Mouse (Mus musculus) embryonic fibroblast, embryonic 13.5 days (primary cell): Measurements from ENCODE around the gene Acp5. TPM values are rescaled to one million over a fixed set of nuclear protein-coding genes. Genes with fewer than 3 reads are reported as not detected.
A peak's percentile ranks its signal among the peaks of the same experiment; 100 is the strongest.

ENCODE experiments used
- H3K27ac ChIP-seq: 2 replicates; pipeline ENCODE4 v1.5.1; 2012; ENCODE audit warnings: low read length, control low read depth, inconsistent platforms; ENCODE audit not compliant: insufficient read depth
- H3K4me1 ChIP-seq: 2 replicates; pipeline ENCODE4 v1.6.1; 2011; ENCODE audit warnings: low read length; ENCODE audit not compliant: control insufficient read depth, insufficient read depth
- H3K4me3 ChIP-seq: 2 replicates; pipeline ENCODE4 v1.5.1; 2011; ENCODE audit warnings: mild to moderate bottlenecking, control low read depth, low read length; ENCODE audit not compliant: insufficient read depth
- CTCF ChIP-seq: IDR thresholded peaks from 2 replicates; pipeline ENCODE4 v1.5.1; 2011; ENCODE audit warnings: mild to moderate bottlenecking, control low read depth, low read length, moderate library complexity, borderline replicate concordance; ENCODE audit not compliant: insufficient read depth
- POLR2A ChIP-seq: IDR thresholded peaks from 2 replicates; pipeline ENCODE4 v1.6.1; 2011; ENCODE audit warnings: low read depth, mild to moderate bottlenecking, control low read depth, low read length, moderate library complexity
- polyA plus RNA-seq: library from polyadenylated mRNA; stranded (reverse); fragments of >200 nt; gene quantifications from 2 replicates; pipeline ENCODE4 v1.2.4, GENCODE M21; 2011; ENCODE audit warnings: low read depth; ENCODE audit not compliant: missing spikeins, insufficient read length

The Acp5 gene
- polyA plus RNA-seq, 1 experiment: 3.7 TPM

DNA sequence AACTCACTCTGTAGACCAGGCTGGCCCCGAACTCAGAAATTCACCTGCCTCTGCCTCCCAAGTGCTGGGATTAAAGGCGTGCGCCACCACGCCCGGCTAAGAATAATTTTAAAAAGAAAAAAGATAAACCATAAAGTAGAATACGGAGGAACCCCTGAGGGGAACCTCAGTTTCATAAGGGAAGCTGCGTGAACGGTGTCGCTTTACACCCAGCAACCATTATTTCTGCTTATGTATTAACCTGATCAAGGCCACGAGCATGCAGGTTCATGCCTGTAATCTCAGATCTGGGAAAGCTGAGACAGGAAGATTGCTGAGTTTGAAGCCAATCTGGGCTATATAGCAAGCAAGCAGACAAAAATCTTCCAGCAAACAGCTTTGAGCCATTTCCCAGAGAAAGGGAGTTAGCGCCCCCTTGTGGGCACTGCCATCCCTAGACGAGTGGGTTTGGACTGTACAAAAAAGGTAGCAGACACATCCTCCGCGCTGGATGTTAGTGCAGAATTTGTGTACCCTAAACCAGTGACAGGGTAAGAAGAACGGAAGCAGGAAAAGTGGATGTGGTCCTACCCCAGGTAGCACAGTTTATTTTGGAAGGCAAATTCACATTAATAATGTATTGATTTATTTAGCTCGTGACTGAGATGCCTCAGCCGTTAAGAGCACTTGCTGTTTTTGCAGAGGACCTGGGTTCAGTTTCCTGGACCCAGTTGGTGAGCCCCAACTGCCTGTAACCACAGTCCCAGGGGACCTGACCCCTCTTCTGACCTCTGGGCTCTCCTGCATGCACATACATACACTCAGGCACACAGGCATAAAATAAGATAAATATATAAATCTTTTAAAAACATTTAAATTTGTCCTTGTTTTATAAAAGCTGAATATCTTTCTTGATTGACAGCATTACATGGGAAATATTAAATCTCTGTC lies 7.9 kb upstream of the Acp5 start:
- H3K27ac ChIP-seq: no peak overlapping the region
- TF ChIP-seq CTCF: peak; percentile 74
- TF ChIP-seq POLR2A: no peak
- H3K4me1 ChIP-seq: no peaks in the 10 kb centered on the region
- no peak overlapping the region for H3K4me3 ChIP-seq

DNA sequence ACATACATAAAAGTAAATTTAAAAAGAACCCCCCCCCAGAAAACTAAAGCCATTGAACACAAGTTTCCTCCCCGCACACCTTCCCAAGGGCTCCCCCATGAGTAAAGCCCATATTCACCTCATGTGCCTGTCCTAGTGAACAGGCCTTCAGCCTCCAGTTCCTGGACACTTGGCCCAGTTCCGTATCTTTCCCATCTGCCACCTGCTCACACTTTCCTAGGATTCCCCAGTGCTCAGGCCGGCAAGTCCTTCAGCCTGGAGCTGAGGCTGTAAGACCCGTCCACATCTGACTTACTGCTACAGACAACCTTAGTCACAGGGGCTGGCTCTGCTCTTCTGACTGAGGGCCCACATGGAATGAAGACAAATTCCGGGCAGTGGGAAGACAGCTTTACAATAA lies 4.2 kb upstream of the Acp5 start:
- TF ChIP-seq CTCF (no peak), POLR2A (no peak)
- no peaks in the 10 kb centered on the region for H3K4me1 ChIP-seq

GRCm38 (mm10) chr9:22138480-22138879 lies 3.0 kb upstream of the Acp5 start:
- no peak overlapping the region for H3K4me3 ChIP-seq
- peak; percentile 80; the same call in 1 of the 2 replicates for TF ChIP-seq CTCF
- TF ChIP-seq POLR2A: no peak
- no peaks in the 10 kb centered on the region for H3K4me1 ChIP-seq
- H3K27ac ChIP-seq: no peak overlapping the region

More for the DNA sequence above, 4.2 kb upstream of the Acp5 start:
- Histone ChIP-seq H3K27ac (no peak overlapping the region), H3K4me3 (no peak overlapping the region)

- 0 out of 2 replicates have a peak overlapping the region, but pooled peaks have one; percentile 23 for H3K27ac ChIP-seq
These were observed 1.4 kb upstream of the Acp5 start for GRCm38 (mm10) chr9:22136765-22137547.

DNA sequence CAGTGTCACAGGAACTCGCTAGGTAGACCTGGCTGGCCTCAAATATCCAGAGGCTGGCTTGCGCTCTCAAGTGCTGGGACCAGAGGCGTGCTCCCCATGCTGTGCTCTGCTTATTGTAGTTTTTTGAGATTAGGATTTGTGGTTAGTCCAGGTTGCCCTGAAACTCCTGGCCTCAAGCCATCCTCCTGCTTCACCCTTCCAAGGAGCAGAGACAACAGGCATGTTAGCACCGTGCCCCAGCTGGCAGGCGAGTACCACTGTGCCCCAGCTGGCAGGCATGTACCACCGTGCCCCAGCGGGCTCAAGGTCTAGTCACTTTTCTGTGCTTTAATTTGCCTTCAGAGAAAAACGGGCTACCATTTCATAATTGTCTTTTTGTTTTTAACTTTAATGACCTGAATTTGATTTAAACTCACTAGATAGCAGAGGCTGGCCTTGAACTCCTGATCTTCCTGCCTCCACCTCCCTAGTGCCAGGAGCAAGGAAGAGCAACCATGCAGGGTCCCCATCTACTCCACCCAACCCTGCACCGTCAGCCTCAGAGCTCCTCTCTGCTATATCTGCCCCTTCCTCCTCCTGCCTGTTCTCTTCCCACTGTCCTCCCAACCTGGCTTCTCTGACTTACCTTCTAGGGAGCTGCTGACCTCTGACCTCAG lies 395 bp downstream of the Acp5 start:
- Histone ChIP-seq H3K4me3 (no peak overlapping the region), H3K4me1 (no peaks in the 10 kb centered on the region), H3K27ac (no peak overlapping the region)
- TF ChIP-seq CTCF (no peak), POLR2A (no peak)

More at GRCm38 (mm10) chr9:22136765-22137547, 1.4 kb upstream of the Acp5 start:
- Histone ChIP-seq H3K4me3 (no peak overlapping the region), H3K4me1 (no peaks in the 10 kb centered on the region)
- no peak for TF ChIP-seq POLR2A
- TF ChIP-seq CTCF: no peak

DNA sequence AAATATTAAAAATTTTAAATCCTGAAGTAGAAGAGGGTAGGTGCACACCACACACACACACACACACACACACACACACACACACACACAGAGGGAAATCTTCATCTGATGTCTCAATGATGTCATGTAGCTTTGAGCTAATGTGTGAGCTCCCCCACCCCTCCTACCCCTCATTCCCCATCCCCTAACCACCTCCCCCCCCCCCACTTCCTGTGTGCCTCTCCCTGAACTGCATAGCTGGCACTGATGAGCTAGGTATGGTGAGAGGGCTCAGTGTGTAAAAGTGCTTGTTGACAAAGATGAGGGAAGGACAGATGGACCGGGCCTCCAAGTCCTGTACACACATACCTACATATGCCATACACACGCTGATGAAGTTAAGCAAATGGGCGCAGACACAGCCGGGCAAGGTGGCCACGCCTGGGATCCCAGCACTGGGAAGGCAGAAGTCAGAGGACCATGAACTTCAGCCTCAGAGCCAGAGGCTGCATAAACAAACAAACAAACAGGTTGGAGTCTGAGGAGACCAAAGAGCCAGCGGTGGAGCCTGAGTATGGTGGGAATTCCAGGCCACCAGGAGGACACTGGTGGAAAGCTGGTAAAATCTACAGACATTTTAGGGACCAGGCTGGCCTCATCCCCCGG lies 1.1 kb downstream of the Acp5 start:
- Histone ChIP-seq H3K4me1 (no peaks in the 10 kb centered on the region), H3K4me3 (no peak overlapping the region), H3K27ac (no peak overlapping the region)
- no peak for TF ChIP-seq CTCF
- no peak for TF ChIP-seq POLR2A

GRCm38 (mm10) chr9:22132220-22132619 lies 3.3 kb downstream of the Acp5 start:
- no peak overlapping the region for H3K27ac ChIP-seq
- H3K4me3 ChIP-seq: no peak overlapping the region
- H3K4me1 ChIP-seq: no peaks in the 10 kb centered on the region
- TF ChIP-seq POLR2A (no peak), CTCF (no peak)

DNA sequence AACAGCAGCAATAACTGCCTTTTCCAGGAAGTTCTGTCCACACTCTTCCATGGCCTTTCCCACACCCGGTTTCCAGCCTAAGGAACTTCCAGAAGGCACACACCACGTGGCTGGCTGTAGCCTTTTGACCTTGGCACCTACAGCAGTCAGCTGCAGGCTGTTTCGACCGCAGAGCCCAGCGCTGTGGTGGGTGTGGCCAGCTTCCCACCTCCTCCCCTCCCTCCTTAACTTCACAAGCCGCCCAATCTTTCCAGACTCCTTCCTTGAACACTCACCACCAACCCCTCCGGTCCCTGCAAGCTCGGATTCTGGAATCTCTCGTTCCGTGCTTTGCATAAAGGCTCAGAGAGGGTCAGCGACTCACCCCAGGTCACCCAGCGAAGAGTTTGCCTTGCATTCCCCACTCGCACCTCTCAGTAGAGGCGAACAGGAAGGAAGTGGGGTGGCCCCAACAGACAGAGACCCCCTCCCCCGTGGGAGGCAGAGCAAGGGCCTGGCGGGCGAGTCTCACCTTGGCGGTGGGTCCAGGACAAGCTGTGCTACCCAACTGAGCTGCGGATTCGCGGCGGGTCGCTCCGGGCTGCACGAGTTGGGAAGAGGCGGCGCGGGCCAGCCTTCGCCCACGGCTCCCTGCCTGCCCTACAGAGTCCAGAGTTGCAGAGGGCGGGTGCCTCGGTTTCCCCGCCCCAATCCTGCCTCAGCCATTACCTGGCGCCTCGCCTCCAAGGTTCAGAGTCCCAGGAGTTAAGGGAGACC lies 4.1 kb downstream of the Acp5 start:
- Histone ChIP-seq H3K27ac (no peak overlapping the region), H3K4me3 (no peak overlapping the region), H3K4me1 (no peaks in the 10 kb centered on the region)
- no peak for TF ChIP-seq CTCF
- TF ChIP-seq POLR2A: no peak
